Mouse (Mus musculus) myocyte (in vitro differentiated cells): Measurements from ENCODE around the gene Golga5.

ENCODE experiments used
- MAX ChIP-seq: IDR thresholded peaks from one replicate; pipeline ENCODE4 v1.6.1; 2011; ENCODE audit warnings: low read depth, mild to moderate bottlenecking, control low read depth
- MYOG ChIP-seq, 3 experiments: IDR thresholded peaks; one replicate each; pipeline ENCODE4 v1.6.1; 2011; ENCODE audit warnings: control low read depth in 2 of 3, low read depth in 2 of 3, mild to moderate bottlenecking in 2 of 3; ENCODE audit not compliant: insufficient read length in 2 of 3, control insufficient read depth in 1 of 3, insufficient read depth in 1 of 3
- POLR2A ChIP-seq: IDR thresholded peaks from one replicate; pipeline ENCODE4 v1.6.1; 2011; ENCODE audit warnings: low read depth, mild to moderate bottlenecking, control low read depth, moderate library complexity; ENCODE audit not compliant: insufficient read length
- POLR2AphosphoS2 ChIP-seq: IDR thresholded peaks from one replicate; pipeline ENCODE4 v1.6.1; 2011; ENCODE audit warnings: low read depth, control low read depth; ENCODE audit not compliant: insufficient read length
- TCF3 ChIP-seq: IDR thresholded peaks from one replicate; pipeline ENCODE4 v1.6.1; 2011; ENCODE audit warnings: low read depth, control low read depth; ENCODE audit not compliant: insufficient read length
- USF1 ChIP-seq: IDR thresholded peaks from one replicate; pipeline ENCODE4 v1.6.1; 2011; ENCODE audit warnings: low read depth, mild to moderate bottlenecking, control low read depth, moderate library complexity

GRCm38 (mm10) chr12:102511363-102511762 is 42.4 kb downstream of the Golga5 start:
- no peak for TF ChIP-seq POLR2AphosphoS2
- TF ChIP-seq USF1 = no peak
- TF ChIP-seq TCF3 = no peak
- TF ChIP-seq MYOG (IDR thresholded peaks at IDR 0.05; ENCODE audit: control insufficient read depth in 1 of 3, insufficient read depth in 1 of 3, insufficient read length in 2 of 3, low read depth in 2 of 3) = no peak
- no peak for TF ChIP-seq POLR2A
- no peak for TF ChIP-seq MAX
